Mouse (Mus musculus) liver, embryonic 12.5 days (tissue): ENCODE data around the gene Kcnj9. TPM values are rescaled to one million over a fixed set of nuclear protein-coding genes. Genes with fewer than 3 reads are reported as not detected.

Experiments used
- ATAC-seq: fragments of 200-750 bp; cut with Nextera tagmentation; 2 replicates; pipeline ENCODE4 v1.8.0; 2017; ENCODE audit warnings: moderate number of reproducible peaks, mild to moderate bottlenecking, moderate library complexity
- H3K27ac ChIP-seq: fragments of 300-500 bp; sonication (generic); 2 replicates; pipeline ENCODE4 v1.5.1; 2016; ENCODE audit warnings: mild to moderate bottlenecking
- H3K27me3 ChIP-seq: fragments of 300-500 bp; sonication (generic); replicated peaks from 2 replicates; pipeline ENCODE4 v1.6.1; 2016; ENCODE audit warnings: mild to moderate bottlenecking, moderate library complexity
- H3K36me3 ChIP-seq: fragments of 300-500 bp; sonication (generic); 2 replicates; pipeline ENCODE4 v1.6.1; 2016; ENCODE audit warnings: mild to moderate bottlenecking, moderate library complexity
- H3K4me1 ChIP-seq: fragments of 300-500 bp; sonication (generic); 2 replicates; pipeline ENCODE4 v1.6.1; 2016
- H3K4me2 ChIP-seq: fragments of 300-500 bp; sonication (generic); 2 replicates; pipeline ENCODE4 v1.6.1; 2016; ENCODE audit warnings: mild to moderate bottlenecking, moderate library complexity
- H3K4me3 ChIP-seq: fragments of 300-500 bp; sonication (generic); 2 replicates; pipeline ENCODE4 v1.5.1; 2016; ENCODE audit warnings: mild to moderate bottlenecking, moderate library complexity
- H3K9ac ChIP-seq: fragments of 300-500 bp; sonication (generic); 2 replicates; pipeline ENCODE4 v1.6.1; 2016; ENCODE audit warnings: mild to moderate bottlenecking, moderate library complexity
- H3K9me3 ChIP-seq: fragments of 300-500 bp; sonication (generic); replicated peaks from 2 replicates; pipeline ENCODE4 v1.6.1; 2016; ENCODE audit warnings: mild to moderate bottlenecking, moderate library complexity
- WGBS: fragments of 180-500 bp; shearing (Covaris S2); methylation state at CpG from one replicate; pipeline ENCODE4 v1.1.7; 2016; ENCODE audit not compliant: insufficient replicate concordance; 5-methylcytosine and 5-hydroxymethylcytosine counted together
- polyA plus RNA-seq: library from polyadenylated mRNA; unstranded; fragments of >200 nt; fragmentation: Nextera tagmentation; extraction: Ambion mirVana; gene quantifications from 2 replicates; pipeline ENCODE4 v1.2.1, GENCODE M21; 2016

Gene Kcnj9
- polyA plus RNA-seq, 1 experiment from 2014 or later = not detected

DNA sequence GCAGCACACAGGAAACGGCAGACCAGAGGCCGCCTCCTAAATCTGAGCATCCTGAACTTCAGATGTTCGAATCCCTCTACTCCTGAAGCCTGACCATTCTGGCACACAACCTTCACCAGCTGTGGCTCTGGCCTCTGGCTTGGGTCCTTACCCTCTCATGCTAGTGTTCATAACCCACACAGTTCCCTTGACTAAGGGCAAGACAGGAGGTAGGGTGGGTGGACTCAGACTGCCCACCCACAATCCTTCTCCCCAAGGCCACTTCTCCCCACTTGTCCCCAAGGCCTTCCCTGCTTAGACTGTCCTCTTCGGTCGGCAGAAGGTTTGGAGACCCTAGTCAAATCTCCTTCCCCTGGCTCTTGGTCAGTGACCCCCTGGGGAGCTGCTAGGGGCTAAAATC lies 20.4 kb upstream of the Kcnj9 start:
- no peak overlapping the region for H3K4me3 ChIP-seq
- H3K4me2 ChIP-seq = no peak overlapping the region
- H3K27me3 ChIP-seq = peaks cover 90% of the 10 kb centered on the region
- 70% methylated on average over 5 of the region's 5 CpGs for WGBS
- no peaks in the 10 kb centered on the region for H3K9me3 ChIP-seq
- no peak for ATAC-seq
- H3K4me1 ChIP-seq = no peaks in the 10 kb centered on the region
- H3K9ac ChIP-seq = no peak overlapping the region
- no peak overlapping the region for H3K27ac ChIP-seq
- no peaks in the 10 kb centered on the region for H3K36me3 ChIP-seq

- ATAC-seq = no peak
- no peaks in the 10 kb centered on the region for H3K4me1 ChIP-seq
- H3K36me3 ChIP-seq = no peaks in the 10 kb centered on the region
- no peak overlapping the region for H3K27ac ChIP-seq
- no peaks in the 10 kb centered on the region for H3K9me3 ChIP-seq
- 73% methylated on average over 12 of the region's 12 CpGs for WGBS
- no peak overlapping the region for H3K9ac ChIP-seq
- no peak overlapping the region for H3K4me2 ChIP-seq
- peaks cover 91% of the 10 kb centered on the region for H3K27me3 ChIP-seq
- no peak overlapping the region for H3K4me3 ChIP-seq
These were observed 18.3 kb upstream of the Kcnj9 start for GRCm38 (mm10) chr1:172347382-172347781.

DNA sequence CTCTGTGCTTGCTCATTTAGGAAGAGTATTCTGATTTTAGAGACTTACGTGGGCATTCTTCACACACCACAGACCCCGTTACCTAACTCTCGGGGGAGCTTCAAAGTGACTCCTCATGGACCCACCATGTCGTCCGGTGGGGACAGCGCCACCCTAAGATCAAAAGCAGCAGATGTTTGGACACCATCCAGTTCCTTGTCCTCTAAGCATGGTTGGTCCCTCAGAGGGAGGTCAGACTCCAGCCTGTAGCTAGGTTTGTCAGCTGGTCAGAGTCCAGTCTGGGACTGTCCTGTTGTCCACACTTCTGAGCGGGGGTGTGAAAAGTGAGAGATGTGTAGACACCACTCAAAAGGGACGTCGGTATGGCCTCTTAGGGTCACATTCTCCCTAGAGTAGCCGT lies 17.6 kb upstream of the Kcnj9 start:
- Histone ChIP-seq H3K4me2 (no peak overlapping the region), H3K4me3 (no peak overlapping the region), H3K4me1 (no peaks in the 10 kb centered on the region), H3K27ac (no peak overlapping the region), H3K9ac (no peak overlapping the region), H3K36me3 (no peaks in the 10 kb centered on the region), H3K9me3 (no peaks in the 10 kb centered on the region), H3K27me3 (peaks cover 92% of the 10 kb centered on the region)
- ATAC-seq = no peak
- WGBS = 66% methylated on average over 10 of the region's 10 CpGs

DNA sequence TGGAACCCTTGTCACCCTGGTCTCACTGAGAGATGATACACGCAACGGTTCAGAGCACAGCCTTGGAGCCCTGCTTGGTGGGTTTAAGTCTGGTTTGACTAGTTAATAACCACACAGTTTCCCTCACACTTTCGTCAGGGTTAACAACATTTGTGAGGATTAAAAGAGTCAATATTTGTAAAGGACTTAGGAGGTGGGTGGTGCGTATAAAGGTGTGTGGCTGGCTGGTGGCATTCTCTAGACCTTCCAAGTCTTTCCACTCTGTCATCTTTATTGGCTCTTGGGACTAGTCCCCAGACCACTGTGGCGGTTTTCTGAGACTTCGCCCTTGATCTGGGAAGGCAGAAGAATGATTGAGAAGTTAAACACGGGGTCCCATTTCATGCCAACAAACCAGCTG lies 15.7 kb upstream of the Kcnj9 start:
- Histone ChIP-seq H3K27ac (no peak overlapping the region), H3K36me3 (no peaks in the 10 kb centered on the region), H3K4me1 (peaks cover 14% of the 10 kb centered on the region), H3K4me3 (no peak overlapping the region), H3K4me2 (no peak overlapping the region), H3K27me3 (peaks cover 92% of the 10 kb centered on the region), H3K9ac (no peak overlapping the region), H3K9me3 (no peaks in the 10 kb centered on the region)
- no peak for ATAC-seq
- WGBS = 60% methylated on average over 7 of the region's 7 CpGs

DNA sequence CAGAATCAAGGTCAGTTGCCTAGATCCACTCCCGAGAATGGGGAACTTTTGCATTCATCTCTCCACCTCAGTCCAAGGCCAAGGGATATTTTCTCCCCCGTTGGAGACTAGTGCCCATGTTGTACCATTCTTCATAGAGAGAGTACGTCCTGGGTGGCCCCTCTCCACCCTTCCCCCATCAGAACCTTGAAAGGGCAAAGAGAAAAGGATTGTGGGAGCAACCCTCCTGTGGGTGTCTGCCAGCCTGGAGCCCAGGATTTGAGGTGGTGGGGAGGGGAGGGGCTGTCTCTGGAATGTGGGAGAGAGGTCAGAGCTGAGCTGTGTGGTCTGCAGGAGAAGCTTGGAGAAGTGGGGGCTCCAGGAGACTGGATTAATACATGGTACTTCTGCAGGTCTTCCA lies 14.8 kb upstream of the Kcnj9 start:
- H3K9ac ChIP-seq = no peak overlapping the region
- 43% methylated on average over 3 of the region's 3 CpGs for WGBS
- H3K4me3 ChIP-seq = no peak overlapping the region
- H3K9me3 ChIP-seq = no peaks in the 10 kb centered on the region
- H3K4me2 ChIP-seq = no peak overlapping the region
- peaks cover 14% of the 10 kb centered on the region for H3K4me1 ChIP-seq
- no peaks in the 10 kb centered on the region for H3K36me3 ChIP-seq
- peaks cover 92% of the 10 kb centered on the region for H3K27me3 ChIP-seq
- no peak overlapping the region for H3K27ac ChIP-seq
- no peak for ATAC-seq

DNA sequence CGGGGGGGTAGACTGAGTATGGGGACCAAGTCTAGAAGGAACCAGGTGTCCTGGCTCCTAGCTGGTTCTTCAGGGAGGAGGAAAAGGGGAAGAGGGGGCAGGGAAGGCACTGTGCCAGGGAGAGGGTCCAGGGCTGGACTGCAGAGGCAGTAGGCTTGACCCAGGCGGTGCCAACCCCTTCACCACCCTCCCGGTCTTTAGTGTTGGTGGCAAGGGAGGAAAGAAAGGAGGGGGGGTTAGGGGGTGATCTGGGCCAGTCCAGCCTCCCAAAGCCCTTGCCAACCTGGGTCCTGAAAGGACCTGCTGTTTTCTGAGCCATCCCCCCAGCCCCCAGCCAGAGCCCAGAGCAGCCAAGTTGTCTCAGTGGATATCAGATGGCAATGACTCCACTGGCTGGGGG lies 13.6 kb upstream of the Kcnj9 start:
- Histone ChIP-seq H3K4me2 (no peak overlapping the region), H3K4me1 (peaks cover 14% of the 10 kb centered on the region), H3K9ac (no peak overlapping the region), H3K36me3 (no peaks in the 10 kb centered on the region), H3K27me3 (peaks cover 92% of the 10 kb centered on the region), H3K27ac (no peak overlapping the region), H3K4me3 (no peak overlapping the region), H3K9me3 (no peaks in the 10 kb centered on the region)
- no peak for ATAC-seq
- WGBS = 72% methylated on average over 3 of the region's 3 CpGs

GRCm38 (mm10) chr1:172341386-172341785 lies 12.3 kb upstream of the Kcnj9 start:
- no peak; the same call in 1 of the 2 replicates for ATAC-seq
- H3K36me3 ChIP-seq = no peaks in the 10 kb centered on the region

GRCm38 (mm10) chr1:172340729-172341321 lies 11.7 kb upstream of the Kcnj9 start, which contains the start of gene Kcnj10:
TSS of gene Kcnj10 (plus strand) at chr1:172341210.
- peaks cover 92% of the 10 kb centered on the region for H3K27me3 ChIP-seq
- H3K9ac ChIP-seq = no peak within 1 kb of the TSS
- H3K4me1 ChIP-seq = peaks cover 14% of the 10 kb centered on the region
- no peaks in the 10 kb centered on the region for H3K36me3 ChIP-seq
- H3K4me3 ChIP-seq = peak within 1 kb of the TSS; percentile 53
- peak within 1 kb of the TSS; percentile 77 for H3K4me2 ChIP-seq
- WGBS = 3% methylated on average over 38 of the region's 38 CpGs
- H3K9me3 ChIP-seq = no peaks in the 10 kb centered on the region
- no peak within 1 kb of the TSS for H3K27ac ChIP-seq
- ATAC-seq = peak; percentile 80

More at GRCm38 (mm10) chr1:172341386-172341785, 12.3 kb upstream of the Kcnj9 start:
- Histone ChIP-seq H3K4me1 (peaks cover 14% of the 10 kb centered on the region), H3K4me2 (peak overlapping the region; percentile 77), H3K9me3 (no peaks in the 10 kb centered on the region), H3K9ac (no peak overlapping the region), H3K27me3 (peaks cover 92% of the 10 kb centered on the region), H3K27ac (no peak overlapping the region), H3K4me3 (peak overlapping the region; percentile 53)
- 14% methylated on average over 10 of the region's 10 CpGs for WGBS

DNA sequence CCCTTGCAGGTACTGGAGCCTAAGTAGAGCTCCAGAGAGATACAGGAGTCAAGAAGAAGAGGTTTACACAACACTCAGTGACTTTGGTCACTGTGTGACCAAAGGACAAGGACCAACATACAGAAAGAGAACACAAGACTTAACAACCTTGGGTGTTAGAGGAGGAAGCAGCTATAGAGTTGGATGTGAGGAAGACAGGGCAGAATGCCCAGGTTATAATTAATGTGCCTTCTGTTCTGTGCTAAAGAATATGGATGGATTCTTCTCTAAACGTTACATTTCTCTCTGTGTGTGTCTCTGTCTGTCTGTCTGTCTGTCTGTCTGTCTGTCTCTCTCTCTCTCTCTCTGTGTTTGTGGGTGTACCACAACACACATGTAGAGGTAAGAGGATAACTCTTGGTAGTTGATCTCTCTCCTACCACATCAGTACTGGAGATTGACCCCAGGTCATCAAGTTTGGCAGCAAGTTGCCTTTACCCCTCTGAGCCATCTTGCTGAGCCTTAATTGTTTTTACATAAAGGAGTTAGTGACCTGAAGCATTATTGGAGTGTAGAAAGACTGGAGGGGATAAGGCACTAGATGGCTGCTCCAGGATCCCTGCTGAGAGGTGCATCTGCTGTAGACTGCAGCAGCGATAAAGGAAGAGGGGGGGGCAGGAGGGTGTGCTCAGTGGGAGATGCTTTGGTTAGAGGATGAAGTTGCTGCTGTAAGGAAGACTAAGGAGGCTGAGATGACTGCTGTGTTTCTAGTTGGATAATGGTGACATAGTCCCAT lies 8.5 kb upstream of the Kcnj9 start:
- no peaks in the 10 kb centered on the region for H3K36me3 ChIP-seq
- H3K9me3 ChIP-seq = no peaks in the 10 kb centered on the region
- H3K9ac ChIP-seq = no peak overlapping the region
- ATAC-seq = no peak
- H3K4me2 ChIP-seq = no peak overlapping the region
- H3K4me1 ChIP-seq = peaks cover 14% of the 10 kb centered on the region
- no peak overlapping the region for H3K27ac ChIP-seq
- 36% methylated on average over 2 of the region's 2 CpGs for WGBS
- H3K27me3 ChIP-seq = peaks cover 95% of the 10 kb centered on the region
- no peak overlapping the region for H3K4me3 ChIP-seq

GRCm38 (mm10) chr1:172335804-172336203 lies 6.7 kb upstream of the Kcnj9 start:
- ATAC-seq = no peak
- no peaks in the 10 kb centered on the region for H3K9me3 ChIP-seq
- H3K36me3 ChIP-seq = no peaks in the 10 kb centered on the region
- H3K4me1 ChIP-seq = peaks cover 6% of the 10 kb centered on the region
- 41% methylated on average over 15 of the region's 15 CpGs for WGBS
- H3K4me3 ChIP-seq = no peak overlapping the region
- peaks cover 89% of the 10 kb centered on the region for H3K27me3 ChIP-seq
- H3K9ac ChIP-seq = no peak overlapping the region
- H3K4me2 ChIP-seq = no peak overlapping the region
- H3K27ac ChIP-seq = no peak overlapping the region

DNA sequence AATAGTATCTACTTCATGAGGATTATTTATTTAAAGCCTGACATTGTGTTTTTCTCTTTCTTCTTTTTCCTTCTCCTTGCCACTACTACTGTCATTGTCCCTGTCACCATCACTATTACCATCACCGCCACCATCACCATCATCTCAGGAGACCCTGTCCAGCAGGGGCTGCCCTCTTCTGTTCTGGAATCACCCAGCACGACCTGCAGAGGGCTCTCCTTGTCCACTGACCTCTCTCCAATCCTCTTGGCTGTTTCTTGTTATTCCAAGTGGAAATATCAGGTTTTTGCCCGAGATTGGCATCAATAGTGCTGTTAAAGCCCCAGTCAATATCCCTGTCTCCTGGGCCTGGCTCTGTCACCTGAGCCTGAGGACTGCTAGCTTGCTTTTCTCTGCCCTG lies 4.4 kb upstream of the Kcnj9 start:
- Histone ChIP-seq H3K4me3 (no peak overlapping the region), H3K27me3 (peaks cover 91% of the 10 kb centered on the region), H3K9ac (no peak overlapping the region), H3K4me2 (no peak overlapping the region), H3K4me1 (no peaks in the 10 kb centered on the region), H3K9me3 (no peaks in the 10 kb centered on the region), H3K36me3 (no peaks in the 10 kb centered on the region), H3K27ac (no peak overlapping the region)
- no peak for ATAC-seq
- WGBS = 22% methylated on average over 3 of the region's 3 CpGs

GRCm38 (mm10) chr1:172332925-172333324 lies 3.8 kb upstream of the Kcnj9 start:
- Histone ChIP-seq H3K27me3 (peaks cover 91% of the 10 kb centered on the region), H3K4me1 (no peaks in the 10 kb centered on the region), H3K27ac (no peak overlapping the region), H3K4me3 (no peak overlapping the region), H3K9me3 (no peaks in the 10 kb centered on the region), H3K4me2 (no peak overlapping the region), H3K9ac (no peak overlapping the region), H3K36me3 (no peaks in the 10 kb centered on the region)
- WGBS = 53% methylated on average over 2 of the region's 2 CpGs
- no peak for ATAC-seq
